Mouse (Mus musculus): ENCODE measurements at regions not wholly inside any gene's neighbourhood (a gene's known extent, or its start where the extent isn't known, plus 50 kb on each side); places are given as distances from the start of the nearest gene placed in this dataset.

- DNase-seq, result no peak
- Histone ChIP-seq H3K4me3 (ENCODE audit: insufficient read depth, low read depth, low read length) (no peak overlapping the region), H3K27ac (ENCODE audit: insufficient read depth, low read depth, low read length) (no peak overlapping the region), H3K36me3 (ENCODE audit: control insufficient read depth, insufficient read depth, low read length) (no peaks in the 10 kb centered on the region), H3K4me1 (ENCODE audit: control insufficient read depth, insufficient read depth, low read length) (no peaks in the 10 kb centered on the region), H3K27me3 (replicated peaks; ENCODE audit: control insufficient read depth, insufficient read depth, low read length) (no peaks in the 10 kb centered on the region)
- 93% methylated on average over 1 of the region's 1 CpGs for WGBS
- TF ChIP-seq CTCF (conservative IDR thresholded peaks at IDR 0.05; ENCODE audit: insufficient read depth, insufficient read length, low read depth, low read length) (no peak), POLR2A (IDR thresholded peaks at IDR 0.05; ENCODE audit: low read depth, low read length) (no peak)
These were observed 245.7 kb downstream of the Pdcd6ip start for GRCm38 (mm10) chr9:113462267-113462887.

- Histone ChIP-seq H3K27ac (ENCODE audit: insufficient read depth, low read depth, low read length) (no peak overlapping the region), H3K4me3 (ENCODE audit: insufficient read depth, low read depth, low read length) (no peak overlapping the region), H3K27me3 (replicated peaks; ENCODE audit: control insufficient read depth, insufficient read depth, low read length) (no peaks in the 10 kb centered on the region), H3K36me3 (ENCODE audit: control insufficient read depth, insufficient read depth, low read length) (no peaks in the 10 kb centered on the region), H3K4me1 (ENCODE audit: control insufficient read depth, insufficient read depth, low read length) (no peaks in the 10 kb centered on the region)
- DNase-seq, result no peak
- WGBS, result 79% methylated on average over 5 of the region's 5 CpGs
- TF ChIP-seq CTCF (conservative IDR thresholded peaks at IDR 0.05; ENCODE audit: insufficient read depth, insufficient read length, low read depth, low read length) (no peak), POLR2A (IDR thresholded peaks at IDR 0.05; ENCODE audit: low read depth, low read length) (no peak)
These were observed 248.2 kb downstream of the Pdcd6ip start for GRCm38 (mm10) chr9:113459885-113460284.

- Histone ChIP-seq H3K36me3 (ENCODE audit: control insufficient read depth, insufficient read depth, low read length) (no peaks in the 10 kb centered on the region), H3K27ac (ENCODE audit: insufficient read depth, low read depth, low read length) (no peak overlapping the region), H3K27me3 (replicated peaks; ENCODE audit: control insufficient read depth, insufficient read depth, low read length) (no peaks in the 10 kb centered on the region), H3K4me1 (ENCODE audit: control insufficient read depth, insufficient read depth, low read length) (no peaks in the 10 kb centered on the region), H3K4me3 (ENCODE audit: insufficient read depth, low read depth, low read length) (no peak overlapping the region)
- TF ChIP-seq POLR2A (IDR thresholded peaks at IDR 0.05; ENCODE audit: low read depth, low read length) (no peak), CTCF (conservative IDR thresholded peaks at IDR 0.05; ENCODE audit: insufficient read depth, insufficient read length, low read depth, low read length) (no peak)
- WGBS, result 55% methylated on average over 2 of the region's 2 CpGs
- no peak for DNase-seq
These were observed 248.8 kb downstream of the Pdcd6ip start for GRCm38 (mm10) chr9:113459221-113459620.

- WGBS, result 45% methylated on average over 5 of the region's 5 CpGs
- Histone ChIP-seq H3K27me3 (replicated peaks; ENCODE audit: control insufficient read depth, insufficient read depth, low read length) (no peaks in the 10 kb centered on the region), H3K4me1 (ENCODE audit: control insufficient read depth, insufficient read depth, low read length) (no peaks in the 10 kb centered on the region), H3K36me3 (ENCODE audit: control insufficient read depth, insufficient read depth, low read length) (no peaks in the 10 kb centered on the region), H3K4me3 (ENCODE audit: insufficient read depth, low read depth, low read length) (no peak overlapping the region), H3K27ac (ENCODE audit: insufficient read depth, low read depth, low read length) (no peak overlapping the region)
- no peak for DNase-seq
- TF ChIP-seq POLR2A (IDR thresholded peaks at IDR 0.05; ENCODE audit: low read depth, low read length) (no peak), CTCF (conservative IDR thresholded peaks at IDR 0.05; ENCODE audit: insufficient read depth, insufficient read length, low read depth, low read length) (no peak)
These were observed 249.3 kb downstream of the Pdcd6ip start for GRCm38 (mm10) chr9:113458741-113459154.

- no peak for TF ChIP-seq CTCF (conservative IDR thresholded peaks at IDR 0.05; ENCODE audit: insufficient read depth, insufficient read length, low read depth, low read length)
- no peak for TF ChIP-seq POLR2A (IDR thresholded peaks at IDR 0.05; ENCODE audit: low read depth, low read length)
- Histone ChIP-seq H3K27ac (ENCODE audit: insufficient read depth, low read depth, low read length) (no peak overlapping the region), H3K4me3 (ENCODE audit: insufficient read depth, low read depth, low read length) (no peak overlapping the region), H3K27me3 (replicated peaks; ENCODE audit: control insufficient read depth, insufficient read depth, low read length) (no peaks in the 10 kb centered on the region), H3K36me3 (ENCODE audit: control insufficient read depth, insufficient read depth, low read length) (no peaks in the 10 kb centered on the region), H3K4me1 (ENCODE audit: control insufficient read depth, insufficient read depth, low read length) (no peaks in the 10 kb centered on the region)
- 33% methylated on average over 13 of the region's 13 CpGs for WGBS
- DNase-seq, result no peak
These were observed 250.7 kb downstream of the Pdcd6ip start for GRCm38 (mm10) chr9:113457169-113457850.

GRCm38 (mm10) chr9:113455577-113455976 is 252.5 kb downstream of the Pdcd6ip start:
- no peak for DNase-seq
- TF ChIP-seq POLR2A (IDR thresholded peaks at IDR 0.05; ENCODE audit: low read depth, low read length) (no peak), CTCF (conservative IDR thresholded peaks at IDR 0.05; ENCODE audit: insufficient read depth, insufficient read length, low read depth, low read length) (no peak)
- Histone ChIP-seq H3K27ac (ENCODE audit: insufficient read depth, low read depth, low read length) (no peak overlapping the region), H3K36me3 (ENCODE audit: control insufficient read depth, insufficient read depth, low read length) (no peaks in the 10 kb centered on the region), H3K4me1 (ENCODE audit: control insufficient read depth, insufficient read depth, low read length) (no peaks in the 10 kb centered on the region), H3K4me3 (ENCODE audit: insufficient read depth, low read depth, low read length) (no peak overlapping the region), H3K27me3 (replicated peaks; ENCODE audit: control insufficient read depth, insufficient read depth, low read length) (no peaks in the 10 kb centered on the region)
- 87% methylated on average over 5 of the region's 5 CpGs for WGBS

GRCm38 (mm10) chr9:113453231-113453630 is 254.8 kb downstream of the Pdcd6ip start:
- no peak overlapping the region for H3K27ac ChIP-seq (ENCODE audit: insufficient read depth, low read depth, low read length)
- WGBS, result 50% methylated on average over 3 of the region's 3 CpGs
- no peak for TF ChIP-seq POLR2A (IDR thresholded peaks at IDR 0.05; ENCODE audit: low read depth, low read length)
- no peak for TF ChIP-seq CTCF (conservative IDR thresholded peaks at IDR 0.05; ENCODE audit: insufficient read depth, insufficient read length, low read depth, low read length)
- no peaks in the 10 kb centered on the region for H3K27me3 ChIP-seq (replicated peaks; ENCODE audit: control insufficient read depth, insufficient read depth, low read length)
- no peaks in the 10 kb centered on the region for H3K4me1 ChIP-seq (ENCODE audit: control insufficient read depth, insufficient read depth, low read length)
- DNase-seq, result no peak
- no peak overlapping the region for H3K4me3 ChIP-seq (ENCODE audit: insufficient read depth, low read depth, low read length)
- H3K36me3 ChIP-seq (ENCODE audit: control insufficient read depth, insufficient read depth, low read length), result no peaks in the 10 kb centered on the region
